Mouse (Mus musculus) embryonic facial prominence, embryonic 10.5 days (tissue): ENCODE results near the gene Tgfbr1. TPM values are rescaled to one million over a fixed set of nuclear protein-coding genes. Genes with fewer than 3 reads are reported as not detected.

Experiments
- DNase-seq: peaks from one replicate; pipeline ENCODE4 v3.0.0-alpha.2; 2017; ENCODE audit warnings: low spot score
- H3K27ac ChIP-seq: fragments of 300-500 bp; sonication (generic); replicated peaks from 2 replicates; pipeline ENCODE4 v1.5.1; 2016; ENCODE audit warnings: mild to moderate bottlenecking
- H3K27me3 ChIP-seq: fragments of 300-500 bp; sonication (generic); replicated peaks from 2 replicates; pipeline ENCODE4 v1.6.1; 2016; ENCODE audit warnings: low read depth, mild to moderate bottlenecking; ENCODE audit not compliant: poor library complexity, severe bottlenecking
- H3K36me3 ChIP-seq: fragments of 300-500 bp; sonication (generic); replicated peaks from 2 replicates; pipeline ENCODE4 v1.6.1; 2016; ENCODE audit warnings: mild to moderate bottlenecking, moderate library complexity
- H3K4me1 ChIP-seq: fragments of 300-500 bp; sonication (generic); 2 replicates; pipeline ENCODE4 v1.6.1; 2016
- H3K4me3 ChIP-seq: fragments of 300-500 bp; sonication (generic); 2 replicates; pipeline ENCODE4 v1.5.1; 2016; ENCODE audit warnings: mild to moderate bottlenecking, moderate library complexity
- H3K9me3 ChIP-seq: fragments of 300-500 bp; sonication (generic); 2 replicates; pipeline ENCODE4 v1.6.1; 2016; ENCODE audit warnings: mild to moderate bottlenecking
- WGBS: fragments of 180-500 bp; shearing (Covaris S2); methylation state at CpG from one replicate; pipeline ENCODE4 v1.1.7; 2016; 5-methylcytosine and 5-hydroxymethylcytosine counted together
- polyA plus RNA-seq: library from polyadenylated mRNA; unstranded; fragments of >200 nt; fragmentation: Nextera tagmentation; extraction: Ambion mirVana; gene quantifications from 2 replicates; pipeline ENCODE4 v1.2.1, GENCODE M21; 2016

Tgfbr1 gene
- polyA plus RNA-seq, 1 experiment from 2014 or later, result 95.0 TPM

- no peak for DNase-seq
- Histone ChIP-seq H3K27me3 (no peaks in the 10 kb centered on the region), H3K4me1 (no peaks in the 10 kb centered on the region), H3K9me3 (no peaks in the 10 kb centered on the region), H3K4me3 (no peak overlapping the region), H3K36me3 (no peaks in the 10 kb centered on the region), H3K27ac (no peak overlapping the region)
- WGBS, result 76% methylated on average over 1 of the region's 1 CpGs
These were observed 28.8 kb upstream of the Tgfbr1 start for GRCm38 (mm10) chr4:47324206-47324605.

GRCm38 (mm10) chr4:47327782-47328181 lies 25.2 kb upstream of the Tgfbr1 start:
- no peak for DNase-seq
- Histone ChIP-seq H3K4me3 (no peak overlapping the region), H3K4me1 (no peaks in the 10 kb centered on the region), H3K27ac (no peak overlapping the region), H3K9me3 (no peaks in the 10 kb centered on the region), H3K36me3 (no peaks in the 10 kb centered on the region), H3K27me3 (no peaks in the 10 kb centered on the region)
- 83% methylated on average over 3 of the region's 3 CpGs for WGBS

- Histone ChIP-seq H3K36me3 (no peaks in the 10 kb centered on the region), H3K27ac (no peak overlapping the region), H3K9me3 (no peaks in the 10 kb centered on the region), H3K4me3 (no peak overlapping the region), H3K4me1 (no peaks in the 10 kb centered on the region), H3K27me3 (no peaks in the 10 kb centered on the region)
- DNase-seq, result no peak
- 22% methylated on average over 1 of the region's 1 CpGs for WGBS
These were observed 23.7 kb upstream of the Tgfbr1 start for GRCm38 (mm10) chr4:47329285-47329684.

DNA sequence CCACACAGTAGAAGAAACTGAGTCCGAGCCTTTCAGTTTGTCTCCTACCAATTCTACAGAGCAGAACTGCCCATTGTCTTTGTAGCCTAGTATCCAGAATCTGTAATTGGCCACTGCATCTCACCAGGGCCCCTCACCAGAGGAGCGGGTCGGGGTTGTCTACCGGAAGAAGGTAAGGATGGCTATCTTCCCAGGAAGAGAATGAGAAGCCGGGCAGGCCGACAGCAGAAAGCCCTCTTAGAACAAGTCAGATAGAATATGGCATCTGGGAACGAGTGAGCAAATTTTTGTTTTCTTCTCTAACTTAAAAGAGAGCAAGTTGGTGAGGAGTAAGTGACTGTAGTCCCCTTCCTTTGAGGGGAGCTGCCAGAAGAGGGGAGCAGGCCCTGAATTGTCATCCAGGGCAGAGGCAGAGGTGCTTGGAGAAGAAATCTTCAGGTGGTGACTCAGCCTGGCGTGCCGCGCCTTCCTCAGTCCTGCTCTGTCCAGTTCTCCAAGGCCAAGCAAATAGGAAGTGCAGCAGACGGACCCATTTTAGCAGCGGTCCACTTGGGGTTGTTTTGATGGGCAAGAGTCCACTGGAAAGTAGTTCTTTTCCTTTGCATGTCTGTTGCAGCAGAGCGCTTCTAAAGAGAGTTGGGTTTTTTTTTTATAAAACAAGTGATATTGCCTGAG lies 22.5 kb upstream of the Tgfbr1 start:
- 93% methylated on average over 13 of the region's 13 CpGs for WGBS
- H3K27me3 ChIP-seq, result no peaks in the 10 kb centered on the region

GRCm38 (mm10) chr4:47332812-47333343 lies 20.1 kb upstream of the Tgfbr1 start:
- 89% methylated on average over 6 of the region's 6 CpGs for WGBS
- Histone ChIP-seq H3K36me3 (no peaks in the 10 kb centered on the region), H3K9me3 (no peaks in the 10 kb centered on the region), H3K27me3 (no peaks in the 10 kb centered on the region), H3K4me3 (no peak overlapping the region), H3K27ac (no peak overlapping the region), H3K4me1 (0 out of 2 replicates have a peak, but pooled peaks cover 4% of the 10 kb centered on the region)
- no peak for DNase-seq

More for the DNA sequence above, 22.5 kb upstream of the Tgfbr1 start:
- DNase-seq, result no peak
- Histone ChIP-seq H3K9me3 (no peaks in the 10 kb centered on the region), H3K27ac (no peak overlapping the region), H3K4me1 (no peaks in the 10 kb centered on the region), H3K36me3 (no peaks in the 10 kb centered on the region), H3K4me3 (no peak overlapping the region)

DNA sequence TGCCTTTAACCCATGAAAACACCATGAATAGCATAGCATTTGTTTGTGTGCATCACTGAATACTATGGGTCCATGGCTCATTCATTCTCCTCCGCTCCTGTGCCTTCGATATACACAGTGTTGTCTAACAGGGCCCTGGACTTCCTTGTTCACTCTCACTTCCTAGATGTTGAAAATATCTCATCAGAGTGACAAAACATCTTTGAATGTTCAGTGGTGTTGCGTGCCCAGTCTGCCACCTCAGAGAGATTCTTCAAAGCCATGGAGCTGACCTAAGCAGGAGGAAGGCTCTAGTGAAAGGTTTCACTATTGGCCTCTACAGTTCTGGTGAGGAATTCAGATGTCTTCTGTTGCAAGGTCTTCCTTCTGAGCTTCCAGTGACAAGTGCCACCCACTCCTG lies 19.5 kb upstream of the Tgfbr1 start:
- H3K4me1 ChIP-seq, result peaks cover 6% of the 10 kb centered on the region; the same call in 1 of the 2 replicates
- H3K36me3 ChIP-seq, result no peaks in the 10 kb centered on the region
- 93% methylated on average over 3 of the region's 3 CpGs for WGBS
- H3K27ac ChIP-seq, result no peak overlapping the region
- H3K4me3 ChIP-seq, result no peak overlapping the region
- no peak for DNase-seq
- H3K27me3 ChIP-seq, result no peaks in the 10 kb centered on the region
- no peaks in the 10 kb centered on the region for H3K9me3 ChIP-seq

- Histone ChIP-seq H3K27me3 (no peaks in the 10 kb centered on the region), H3K4me1 (peaks cover 19% of the 10 kb centered on the region), H3K9me3 (no peaks in the 10 kb centered on the region), H3K36me3 (no peaks in the 10 kb centered on the region), H3K4me3 (no peak overlapping the region), H3K27ac (no peak overlapping the region)
- DNase-seq, result no peak
- WGBS, result 81% methylated on average over 3 of the region's 3 CpGs
These were observed 16.0 kb upstream of the Tgfbr1 start for GRCm38 (mm10) chr4:47336941-47337600.

GRCm38 (mm10) chr4:47342632-47343031 lies 10.4 kb upstream of the Tgfbr1 start:
- Histone ChIP-seq H3K27me3 (no peaks in the 10 kb centered on the region), H3K27ac (no peak overlapping the region), H3K9me3 (no peaks in the 10 kb centered on the region), H3K4me3 (no peak overlapping the region), H3K4me1 (peaks cover 24% of the 10 kb centered on the region), H3K36me3 (no peaks in the 10 kb centered on the region)
- WGBS, result 36% methylated on average over 8 of the region's 8 CpGs
- no peak for DNase-seq

DNA sequence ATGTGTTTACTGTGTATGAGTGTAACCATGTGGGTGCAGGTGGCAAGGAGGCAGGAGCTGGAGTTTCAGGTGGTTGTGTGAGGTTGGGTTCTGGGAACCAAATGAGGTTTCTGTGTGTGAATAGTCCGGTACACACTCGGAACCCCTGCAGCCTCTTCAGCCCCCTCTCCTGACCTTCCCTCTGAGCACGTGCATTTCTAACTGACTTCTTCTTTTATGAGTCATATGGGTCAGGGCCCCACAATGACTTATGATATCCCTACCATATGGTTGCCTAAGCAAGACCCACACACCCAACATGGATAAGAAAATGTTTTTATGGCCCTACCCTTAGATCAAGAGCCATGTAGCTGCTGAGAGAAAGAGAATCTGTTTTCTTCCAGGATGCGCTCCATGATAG lies 6.0 kb upstream of the Tgfbr1 start:
- H3K4me1 ChIP-seq, result peaks cover 31% of the 10 kb centered on the region
- no peaks in the 10 kb centered on the region for H3K27me3 ChIP-seq
- no peak overlapping the region for H3K27ac ChIP-seq
- no peaks in the 10 kb centered on the region for H3K36me3 ChIP-seq
- DNase-seq, result no peak
- 84% methylated on average over 4 of the region's 4 CpGs for WGBS
- no peak overlapping the region for H3K4me3 ChIP-seq
- H3K9me3 ChIP-seq, result no peaks in the 10 kb centered on the region

DNA sequence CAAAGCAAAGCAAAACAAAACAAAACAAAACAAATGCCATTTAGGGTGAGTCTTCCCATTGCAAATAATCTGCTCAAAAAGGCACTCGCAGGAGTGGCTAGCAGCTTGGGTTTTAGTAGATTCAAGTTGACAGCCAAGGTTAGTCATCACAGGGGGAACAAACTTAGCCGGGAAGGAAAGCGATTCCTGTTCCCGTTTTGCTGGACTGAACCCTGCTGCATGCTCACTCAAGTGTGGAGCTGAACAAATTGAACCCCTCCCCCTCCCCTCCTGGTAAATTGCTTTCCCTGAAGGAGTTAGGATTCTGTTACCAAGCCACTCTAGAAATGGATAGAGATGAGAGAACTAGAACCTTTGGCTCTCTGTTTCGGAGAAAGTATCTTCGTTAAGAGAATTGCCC lies 3.3 kb upstream of the Tgfbr1 start:
- WGBS, result 24% methylated on average over 6 of the region's 6 CpGs
- H3K27me3 ChIP-seq, result no peaks in the 10 kb centered on the region
- H3K36me3 ChIP-seq, result no peaks in the 10 kb centered on the region
- peak overlapping the region; percentile 63 for H3K27ac ChIP-seq
- peaks cover 34% of the 10 kb centered on the region for H3K4me1 ChIP-seq
- H3K4me3 ChIP-seq, result no peak overlapping the region
- no peaks in the 10 kb centered on the region for H3K9me3 ChIP-seq
- DNase-seq, result peak; percentile 36

DNA sequence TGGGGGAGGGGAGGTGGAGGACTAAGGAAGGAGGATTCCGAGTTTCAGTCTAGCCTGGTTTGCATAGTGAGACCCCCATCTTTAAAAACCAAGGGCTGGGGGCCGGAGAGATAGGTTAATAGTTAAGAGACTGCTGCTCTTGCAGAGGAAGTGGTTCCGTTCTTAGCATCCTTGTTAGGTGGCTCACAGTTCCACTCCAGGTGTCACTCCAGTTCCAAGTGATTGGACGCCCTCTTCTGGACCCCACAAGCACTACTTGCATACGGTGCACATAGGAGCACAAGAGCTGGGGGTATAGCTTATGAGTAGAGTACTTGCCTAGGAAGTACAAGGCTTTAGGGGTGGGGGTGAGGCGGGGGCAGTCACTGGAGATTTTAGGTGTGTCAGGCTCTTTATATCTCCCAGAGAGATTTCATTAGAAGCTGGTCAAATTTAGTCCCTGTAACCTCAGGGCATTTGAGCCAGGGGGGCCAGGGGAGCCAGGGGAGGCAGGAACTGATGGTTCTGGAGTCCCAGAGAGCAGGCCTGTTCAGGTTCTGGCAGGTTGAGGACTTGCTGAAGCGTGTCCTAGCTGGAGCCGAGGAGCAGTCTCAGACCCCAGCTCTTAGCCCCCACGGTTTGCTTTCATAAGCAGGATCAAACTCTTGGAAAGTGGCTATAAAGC lies 1.5 kb upstream of the Tgfbr1 start:
- Histone ChIP-seq H3K4me1 (peaks cover 46% of the 10 kb centered on the region), H3K27ac (peak overlapping the region; percentile 99), H3K36me3 (no peaks in the 10 kb centered on the region), H3K27me3 (no peaks in the 10 kb centered on the region), H3K4me3 (peak overlapping the region; percentile 96), H3K9me3 (no peaks in the 10 kb centered on the region)
- peak; percentile 75 for DNase-seq
- 15% methylated on average over 9 of the region's 9 CpGs for WGBS

- peak overlapping the region; percentile 99 for H3K27ac ChIP-seq
- no peaks in the 10 kb centered on the region for H3K36me3 ChIP-seq
- WGBS, result under 1% methylated on average over 32 of the region's 32 CpGs
- peak; percentile 73 for DNase-seq
- no peaks in the 10 kb centered on the region for H3K9me3 ChIP-seq
- H3K4me3 ChIP-seq, result peak overlapping the region; percentile 96
- H3K27me3 ChIP-seq, result no peaks in the 10 kb centered on the region
- peaks cover 46% of the 10 kb centered on the region for H3K4me1 ChIP-seq
These were observed 861 bp upstream of the Tgfbr1 start for GRCm38 (mm10) chr4:47352061-47352661.
